ENCODE assay signal across 24 mouse cellular contexts in the genomic region with DNA sequence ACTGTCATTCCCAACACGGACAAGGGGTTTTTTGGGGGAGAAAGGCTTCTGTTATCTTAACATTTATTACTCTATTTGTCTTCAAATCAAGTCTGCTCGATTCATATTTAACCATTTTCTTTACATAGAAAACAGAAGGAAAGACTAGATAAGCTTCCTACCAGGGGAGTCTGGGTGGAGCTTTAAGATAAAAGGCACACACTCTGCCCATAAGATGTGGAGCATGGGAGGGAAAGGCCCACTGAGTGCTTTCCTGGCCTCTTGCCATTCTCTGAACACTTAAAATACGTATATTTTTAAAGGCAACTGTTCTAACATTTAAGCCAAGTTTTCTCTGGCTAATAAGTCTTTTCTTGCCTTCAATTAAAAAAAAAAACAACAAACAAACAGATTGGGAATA. TPM values are rescaled to one million over a fixed set of nuclear protein-coding genes. Genes with fewer than 3 reads are reported as not detected.
A peak's percentile ranks its signal among the peaks of the same experiment; 100 is the strongest.
DNase-seq lines count a peak whose midpoint lies in the region; ATAC-seq and TF ChIP-seq lines count a peak whose summit lies in the region.
"Had no signal": no experiment of that assay in that cellular context is flagged by ENCODE, and none has a peak within 500 bp of the region (broad histone marks: within the 10 kb centered on the region; RNA-seq: fewer than 3 reads in every experiment).

No protein-coding gene starts in this region.

- ATAC-seq in heart, embryonic 11.5 days (replicated peaks; ENCODE audit: insufficient number of reproducible peaks, low FRiP score, low TSS enrichment) = no peak
- peak; percentile 93 for ATAC-seq in liver, embryonic 11.5 days (replicated peaks; ENCODE audit: low FRiP score)
- peak; percentile 79 for ATAC-seq in liver, postnatal 0 days
- ATAC-seq: forebrain, embryonic 16.5 days; Patski had no signal

- no peaks in the 10 kb centered on the region for H3K27me3 ChIP-seq in heart, embryonic 11.5 days (ENCODE audit: control insufficient read depth, insufficient read depth, low read length)
- no peaks in the 10 kb centered on the region for H3K27me3 ChIP-seq in liver, embryonic 11.5 days (replicated peaks; ENCODE audit: control insufficient read depth, insufficient read depth, low read length)
- H3K27me3 ChIP-seq in liver, postnatal 0 days (ENCODE audit: insufficient read depth, low read length) = no peaks in the 10 kb centered on the region
- H3K27me3 ChIP-seq in hindbrain, embryonic 10.5 days (ENCODE audit: insufficient read depth, poor library complexity, severe bottlenecking) = no peaks in the 10 kb centered on the region
- H3K27me3 ChIP-seq: embryonic facial prominence, embryonic 13.5 days; heart, embryonic 12.5 days; hindbrain, embryonic 12.5 days; limb, embryonic 12.5 days; Patski had no signal

- no peak overlapping the region for H3K9ac ChIP-seq in heart, embryonic 11.5 days (ENCODE audit: low read depth, low read length)
- no peak overlapping the region for H3K9ac ChIP-seq in liver, embryonic 11.5 days (ENCODE audit: low read depth, low read length)
- H3K9ac ChIP-seq in liver, postnatal 0 days (replicated peaks) = no peak overlapping the region
- H3K9ac ChIP-seq: embryonic facial prominence, embryonic 13.5 days; heart, embryonic 12.5 days; hindbrain, embryonic 12.5 days; limb, embryonic 12.5 days had no signal

- no peak overlapping the region for H3K4me2 ChIP-seq in heart, embryonic 11.5 days
- peak overlapping the region; percentile 43 for H3K4me2 ChIP-seq in liver, embryonic 11.5 days
- peak overlapping the region; percentile 46 for H3K4me2 ChIP-seq in liver, postnatal 0 days (ENCODE audit: low read depth, low read length)
- H3K4me2 ChIP-seq: embryonic facial prominence, embryonic 13.5 days; heart, embryonic 12.5 days; hindbrain, embryonic 12.5 days; limb, embryonic 12.5 days; midbrain, embryonic 11.5 days had no signal

- H3K4me3 ChIP-seq in heart, embryonic 11.5 days (ENCODE audit: low read depth, low read length) = no peak overlapping the region
- no peak overlapping the region for H3K4me3 ChIP-seq in liver, embryonic 11.5 days (ENCODE audit: low read depth, low read length)
- H3K4me3 ChIP-seq in liver, postnatal 0 days (ENCODE audit: low read depth, low read length) = no peak overlapping the region
- no peak overlapping the region for H3K4me3 ChIP-seq in hindbrain, embryonic 10.5 days
- H3K4me3 ChIP-seq: embryonic facial prominence, embryonic 13.5 days; heart, embryonic 12.5 days; hindbrain, embryonic 12.5 days; limb, embryonic 12.5 days had no signal

- no peak for TF ChIP-seq CTCF in liver, postnatal 0 days (IDR thresholded peaks at IDR 0.05; ENCODE audit: low read depth)

- no peak for DNase-seq in heart, adult 8-10 months (ENCODE audit: low spot score)
- peak; percentile 54 for DNase-seq in c-Kit-negative CD71-positive TER-119-positive erythroid progenitor cells, embryonic 14.5 days (ENCODE audit: low read depth, low spot score)
- no peak for DNase-seq in liver, embryonic 11.5 days (ENCODE audit: low spot score)
- no peak for DNase-seq in liver, postnatal 0 days
- DNase-seq in hindbrain, embryonic 10.5 days (ENCODE audit: low spot score) = no peak
- no peak for DNase-seq in layer of hippocampus, postnatal 36 days
- no peak for DNase-seq in left cerebral cortex, adult 18-20 months (ENCODE audit: low spot score in 2 of 2)
- DNase-seq: cerebellum, adult 2 months; cerebellum, postnatal 25 days; embryo, embryonic 11 days; gastrocnemius, postnatal 10 days; heart, postnatal 10 days; kidney, adult 18-20 months; thymus, postnatal 14 days had no signal

- H3K4me1 ChIP-seq in heart, embryonic 11.5 days (ENCODE audit: control insufficient read depth, insufficient read depth, low read length) = 0 out of 2 replicates have a peak, but pooled peaks cover 3% of the 10 kb centered on the region
- H3K4me1 ChIP-seq in liver, embryonic 11.5 days (replicated peaks; ENCODE audit: control insufficient read depth, insufficient read depth, low read length) = peaks cover 13% of the 10 kb centered on the region
- H3K4me1 ChIP-seq in liver, postnatal 0 days (ENCODE audit: insufficient read depth) = 0 out of 2 replicates have a peak, but pooled peaks cover 3% of the 10 kb centered on the region
- no peaks in the 10 kb centered on the region for H3K4me1 ChIP-seq in hindbrain, embryonic 10.5 days (replicated peaks)
- H3K4me1 ChIP-seq: hindbrain, embryonic 12.5 days had no signal

- H3K36me3 ChIP-seq in heart, embryonic 11.5 days (ENCODE audit: control insufficient read depth, insufficient read depth, low read length) = no peaks in the 10 kb centered on the region
- no peaks in the 10 kb centered on the region for H3K36me3 ChIP-seq in liver, embryonic 11.5 days (ENCODE audit: control insufficient read depth, insufficient read depth, low read length)
- no peaks in the 10 kb centered on the region for H3K36me3 ChIP-seq in liver, postnatal 0 days (replicated peaks; ENCODE audit: insufficient read depth, low read length)
- no peaks in the 10 kb centered on the region for H3K36me3 ChIP-seq in hindbrain, embryonic 10.5 days
- H3K36me3 ChIP-seq: embryonic facial prominence, embryonic 13.5 days; heart, embryonic 12.5 days; hindbrain, embryonic 12.5 days; limb, embryonic 12.5 days had no signal

- no peaks in the 10 kb centered on the region for H3K9me3 ChIP-seq in heart, embryonic 11.5 days (replicated peaks; ENCODE audit: control insufficient read depth, low read length)
- H3K9me3 ChIP-seq in liver, embryonic 11.5 days (ENCODE audit: control insufficient read depth, low read length) = no peaks in the 10 kb centered on the region
- no peaks in the 10 kb centered on the region for H3K9me3 ChIP-seq in liver, postnatal 0 days (ENCODE audit: low read length)
- H3K9me3 ChIP-seq in hindbrain, embryonic 10.5 days = no peaks in the 10 kb centered on the region
- H3K9me3 ChIP-seq: embryonic facial prominence, embryonic 13.5 days; heart, embryonic 12.5 days; hindbrain, embryonic 12.5 days; limb, embryonic 12.5 days had no signal

- 38% methylated on average over 3 of the region's 3 CpGs for WGBS in heart, embryonic 11.5 days (ENCODE audit: insufficient replicate concordance)
- WGBS in liver, embryonic 11.5 days = 24% methylated on average over 3 of the region's 3 CpGs
- 30% methylated on average over 3 of the region's 3 CpGs for WGBS in liver, postnatal 0 days (ENCODE audit: insufficient replicate concordance)
- 84% methylated on average over 3 of the region's 3 CpGs for WGBS in hindbrain, embryonic 10.5 days

- H3K27ac ChIP-seq in heart, embryonic 11.5 days (ENCODE audit: low read depth, low read length) = 0 out of 2 replicates have a peak overlapping the region, but pooled peaks have one; percentile 15
- no peak overlapping the region for H3K27ac ChIP-seq in liver, embryonic 11.5 days (ENCODE audit: low read depth, low read length)
- H3K27ac ChIP-seq in liver, postnatal 0 days (ENCODE audit: low read depth) = no peak overlapping the region
- no peak overlapping the region for H3K27ac ChIP-seq in hindbrain, embryonic 10.5 days
- H3K27ac ChIP-seq: embryonic facial prominence, embryonic 13.5 days; hindbrain, embryonic 12.5 days; limb, embryonic 12.5 days; macrophage had no signal

- TF ChIP-seq EP300 in liver, postnatal 0 days (IDR thresholded peaks at IDR 0.05; ENCODE audit: low read depth) = peak; percentile 83

RNA-seq across cellular contexts. Expression of a gene that starts 25.3 kb away (rescaled TPM):
- 49.6 and 58.9 TPM in 2 replicates for polyA plus RNA-seq in heart, embryonic 11.5 days (2014; fragmentation: Nextera tagmentation; extraction: Ambion mirVana)
- total RNA-seq in heart, adult 8-10 months (2022) = 100 to 1,000 TPM in 2 of 4 experiments, 10 to 100 TPM in 2; 91.5 to 112 (median 98.3) TPM
- 30.6 and 31.8 TPM in 2 replicates for polyA plus RNA-seq in liver, embryonic 11.5 days (2014; fragmentation: Nextera tagmentation; extraction: Ambion mirVana)
- 20.0 and 22.9 TPM in 2 replicates for polyA plus RNA-seq in liver, postnatal 0 days (2015; fragmentation: Nextera tagmentation; extraction: Ambion mirVana)
- polyA plus RNA-seq in hindbrain, embryonic 10.5 days (2016; fragmentation: Nextera tagmentation; extraction: Ambion mirVana) = 34.6 and 43.5 TPM in 2 replicates
- 10 to 100 TPM; 76.8 to 92.7 TPM for total RNA-seq in layer of hippocampus, postnatal 36 days (2021)
- 100 to 1,000 TPM; 104 to 111 TPM for total RNA-seq in left cerebral cortex, adult 18-20 months (2021)

RNA-seq across cellular contexts. Expression of a gene that starts 51.3 kb away (rescaled TPM):
- not detected in 2 replicates for polyA plus RNA-seq in heart, embryonic 11.5 days (2014; fragmentation: Nextera tagmentation; extraction: Ambion mirVana)
- total RNA-seq in heart, adult 8-10 months (2022) = not detected
- not detected in 2 replicates for polyA plus RNA-seq in liver, embryonic 11.5 days (2014; fragmentation: Nextera tagmentation; extraction: Ambion mirVana)
- polyA plus RNA-seq in liver, postnatal 0 days (2015; fragmentation: Nextera tagmentation; extraction: Ambion mirVana) = 2,442 and 2,581 TPM in 2 replicates
- 0.12 TPM in 1 of 2 replicates, not detected in the other for polyA plus RNA-seq in hindbrain, embryonic 10.5 days (2016; fragmentation: Nextera tagmentation; extraction: Ambion mirVana)
- total RNA-seq in layer of hippocampus, postnatal 36 days (2021) = under 1 TPM in 1 of 2 experiments, not detected in 1; 0.40 TPM
- 1 to 10 TPM in 1 of 2 experiments, under 1 TPM in 1; 0.70 to 1.3 TPM for total RNA-seq in left cerebral cortex, adult 18-20 months (2021)
- total RNA-seq: heart, postnatal 10 days; neutrophil, adult 5-6 weeks had no signal
- polyA plus RNA-seq: cerebellum, adult 2 months; forebrain, embryonic 16.5 days; midbrain, embryonic 11.5 days; Patski had no signal

Comparison
In these comparisons a context has a peak if more than half of its experiments do, and no peak if none do; other contexts are left out.
1. RNA of a gene that starts 51.3 kb away (polyA plus RNA-seq): 2,442 to 2,581 TPM in liver, postnatal 0 days; 0.12 TPM in hindbrain, embryonic 10.5 days, not detected in heart, embryonic 11.5 days and not detected in liver, embryonic 11.5 days; every median in the first group is over 1,000 times any median in the second.